Mouse (Mus musculus): ENCODE data around the gene Prrg2.

Gene Prrg2

GRCm38 (mm10) chr7:45005321-45005992, 57.0 kb downstream of the Prrg2 start:
- DNase-seq: no peak

DNA sequence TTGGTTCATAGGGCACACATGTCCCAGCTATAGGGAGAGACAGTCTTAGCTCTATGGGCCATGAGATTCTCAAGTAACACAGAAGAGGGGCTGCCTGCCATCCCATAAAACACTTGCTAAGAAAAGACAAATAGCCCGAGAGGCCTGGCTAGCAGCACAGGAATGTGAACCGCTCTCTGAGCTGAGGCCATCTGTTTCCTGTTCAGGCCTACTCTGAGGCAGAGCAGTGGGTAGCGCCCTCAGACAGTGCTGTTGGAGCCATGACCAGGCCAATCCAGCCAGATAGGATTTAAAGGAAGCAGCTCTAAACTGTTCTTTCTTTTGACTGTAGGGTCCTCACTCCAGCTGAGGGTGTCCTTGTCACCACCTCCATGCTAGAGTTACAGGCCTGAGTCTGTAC, 57.9 kb downstream of the Prrg2 start:
- no peak for DNase-seq

All from cerebellum, adult 9-10 months (tissue).